Comparison of ENCODE assay signal across 9 mouse cellular contexts in genomic region chr6:134594569-134595442, GRCm38 (mm10). TPM values are rescaled to one million over a fixed set of nuclear protein-coding genes. Genes with fewer than 3 reads are reported as not detected.
A peak's percentile ranks its signal among the peaks of the same experiment; 100 is the strongest.
DNase-seq lines count a peak whose midpoint lies in the region; ATAC-seq and TF ChIP-seq lines count a peak whose summit lies in the region.
"Had no signal": no experiment of that assay in that cellular context is flagged by ENCODE, and none has a peak within 500 bp of the region (broad histone marks: within the 10 kb centered on the region; RNA-seq: fewer than 3 reads in every experiment).

No protein-coding gene starts in this region.

- peak overlapping the region; percentile 10; the same call in 1 of the 2 replicates for H3K4me3 ChIP-seq in kidney, adult 2 months (ENCODE audit: insufficient read depth, low read depth, low read length)
- H3K4me3 ChIP-seq in midbrain, embryonic 16.5 days (ENCODE audit: low read depth, low read length): no peak overlapping the region
- no peak overlapping the region for H3K4me3 ChIP-seq in forebrain, embryonic 12.5 days (replicated peaks)
- H3K4me3 ChIP-seq in hindbrain, embryonic 14.5 days (replicated peaks; ENCODE audit: low read length): no peak overlapping the region
- H3K4me3 ChIP-seq: myocyte had no signal

- no peaks in the 10 kb centered on the region for H3K36me3 ChIP-seq in kidney, adult 2 months (ENCODE audit: control insufficient read depth, insufficient read depth, low read length)
- H3K36me3 ChIP-seq in midbrain, embryonic 16.5 days (ENCODE audit: control insufficient read depth, insufficient read depth, low read length): no peaks in the 10 kb centered on the region
- H3K36me3 ChIP-seq in forebrain, embryonic 12.5 days (replicated peaks): no peaks in the 10 kb centered on the region
- no peaks in the 10 kb centered on the region for H3K36me3 ChIP-seq in hindbrain, embryonic 14.5 days (replicated peaks; ENCODE audit: control insufficient read depth, insufficient read depth)

- no peak for TF ChIP-seq POLR2A in kidney, adult 2 months (IDR thresholded peaks at IDR 0.05; ENCODE audit: low read depth, low read length)

- peaks cover 16% of the 10 kb centered on the region; the same call in 1 of the 2 replicates for H3K4me1 ChIP-seq in kidney, adult 2 months (ENCODE audit: control insufficient read depth, insufficient read depth, low read length)
- no peaks in the 10 kb centered on the region for H3K4me1 ChIP-seq in midbrain, embryonic 16.5 days (ENCODE audit: control insufficient read depth, insufficient read depth, low read length)
- H3K4me1 ChIP-seq in forebrain, embryonic 12.5 days: no peaks in the 10 kb centered on the region
- no peaks in the 10 kb centered on the region for H3K4me1 ChIP-seq in hindbrain, embryonic 14.5 days (replicated peaks; ENCODE audit: control insufficient read depth, insufficient read depth, low read length)

- H3K27ac ChIP-seq in kidney, adult 2 months (ENCODE audit: insufficient read depth, low read depth, low read length): peak overlapping the region; percentile 41; the same call in 1 of the 2 replicates
- no peak overlapping the region for H3K27ac ChIP-seq in midbrain, embryonic 16.5 days (ENCODE audit: low read length)
- no peak overlapping the region for H3K27ac ChIP-seq in forebrain, embryonic 12.5 days
- H3K27ac ChIP-seq in hindbrain, embryonic 14.5 days: no peak overlapping the region

- no peak overlapping the region for H3K9ac ChIP-seq in midbrain, embryonic 16.5 days (ENCODE audit: low read depth, low read length)
- no peak overlapping the region for H3K9ac ChIP-seq in forebrain, embryonic 12.5 days
- H3K9ac ChIP-seq in hindbrain, embryonic 14.5 days: no peak overlapping the region

- no peak for ATAC-seq in midbrain, embryonic 16.5 days
- ATAC-seq in forebrain, embryonic 12.5 days (ENCODE audit: low FRiP score): no peak
- ATAC-seq in hindbrain, embryonic 14.5 days (ENCODE audit: low FRiP score): no peak

- H3K27me3 ChIP-seq in kidney, adult 2 months (replicated peaks; ENCODE audit: control insufficient read depth, insufficient read depth, low read length): no peaks in the 10 kb centered on the region
- H3K27me3 ChIP-seq in midbrain, embryonic 16.5 days (ENCODE audit: control insufficient read depth, insufficient read depth, low read depth, low read length): no peaks in the 10 kb centered on the region
- H3K27me3 ChIP-seq in forebrain, embryonic 12.5 days: no peaks in the 10 kb centered on the region
- no peaks in the 10 kb centered on the region for H3K27me3 ChIP-seq in hindbrain, embryonic 14.5 days (ENCODE audit: control insufficient read depth, insufficient read depth, low read length)

- no peak for TF ChIP-seq CTCF in kidney, adult 2 months (conservative IDR thresholded peaks at IDR 0.05; ENCODE audit: insufficient read depth, insufficient read length, low read depth, low read length)

- no peak overlapping the region for H3K4me2 ChIP-seq in midbrain, embryonic 16.5 days (ENCODE audit: low read length)
- no peak overlapping the region for H3K4me2 ChIP-seq in forebrain, embryonic 12.5 days
- no peak overlapping the region for H3K4me2 ChIP-seq in hindbrain, embryonic 14.5 days (replicated peaks)

- H3K9me3 ChIP-seq in midbrain, embryonic 16.5 days (replicated peaks; ENCODE audit: control insufficient read depth, low read length, poor library complexity, severe bottlenecking): no peaks in the 10 kb centered on the region
- no peaks in the 10 kb centered on the region for H3K9me3 ChIP-seq in forebrain, embryonic 12.5 days
- no peaks in the 10 kb centered on the region for H3K9me3 ChIP-seq in hindbrain, embryonic 14.5 days (ENCODE audit: control insufficient read depth, low read length)

- WGBS in kidney, adult 2 months: 32% methylated on average over 21 of the region's 21 CpGs
- WGBS in midbrain, embryonic 16.5 days: 90% methylated on average over 20 of the region's 21 CpGs
- 91% methylated on average over 21 of the region's 21 CpGs for WGBS in forebrain, embryonic 12.5 days
- 87% methylated on average over 21 of the region's 21 CpGs for WGBS in hindbrain, embryonic 14.5 days

- DNase-seq in ZHBTc4 (ENCODE audit: low read depth, low spot score): peak; percentile 20
- DNase-seq in gastrocnemius, postnatal 10 days: peak; percentile 22
- DNase-seq in kidney, adult 2 months: peak; percentile 93
- peak; percentile 80 for DNase-seq in lung, postnatal 10 days
- DNase-seq in embryo, embryonic 11 days: no peak
- DNase-seq in hindbrain, embryonic 14.5 days (ENCODE audit: low spot score): no peak

RNA-seq across cellular contexts. Expression of gene Lrp6, which starts 28.0 kb away (rescaled TPM):
- 10 to 100 TPM; 47.9 to 54.3 TPM for total RNA-seq in gastrocnemius, postnatal 10 days (2021)
- 39.6 and 46.0 TPM in 2 replicates for polyA plus RNA-seq in kidney, adult 2 months (2012; rRNA removed)
- 14.4 and 16.7 TPM in 2 replicates for polyA plus RNA-seq in midbrain, embryonic 16.5 days (2015; fragmentation: Nextera tagmentation; extraction: Ambion mirVana)
- polyA plus RNA-seq in forebrain, embryonic 12.5 days (2016; fragmentation: Nextera tagmentation; extraction: Ambion mirVana): 32.0 and 33.3 TPM in 2 replicates
- 21.5 and 22.3 TPM in 2 replicates for polyA plus RNA-seq in hindbrain, embryonic 14.5 days (2014; fragmentation: Nextera tagmentation; extraction: Ambion mirVana)

RNA-seq across cellular contexts. Expression of gene Mansc1, which starts 37.5 kb away (rescaled TPM):
- total RNA-seq in gastrocnemius, postnatal 10 days (2021): 1 to 10 TPM; 3.2 to 4.0 TPM
- 8.8 and 9.6 TPM in 2 replicates for polyA plus RNA-seq in kidney, adult 2 months (2012; rRNA removed)
- 1.0 and 1.2 TPM in 2 replicates for polyA plus RNA-seq in midbrain, embryonic 16.5 days (2015; fragmentation: Nextera tagmentation; extraction: Ambion mirVana)
- 1.1 TPM in 2 replicates for polyA plus RNA-seq in forebrain, embryonic 12.5 days (2016; fragmentation: Nextera tagmentation; extraction: Ambion mirVana)
- polyA plus RNA-seq in hindbrain, embryonic 14.5 days (2014; fragmentation: Nextera tagmentation; extraction: Ambion mirVana): 1.3 and 1.5 TPM in 2 replicates
- polyA plus RNA-seq: myocyte had no signal

RNA-seq across cellular contexts. Expression of gene Borcs5, which starts 44.5 kb away (rescaled TPM):
- 10 to 100 TPM; 10.3 to 12.1 TPM for total RNA-seq in gastrocnemius, postnatal 10 days (2021)
- 14.5 and 15.1 TPM in 2 replicates for polyA plus RNA-seq in kidney, adult 2 months (2012; rRNA removed)
- 45.3 and 46.2 TPM in 2 replicates for polyA plus RNA-seq in midbrain, embryonic 16.5 days (2015; fragmentation: Nextera tagmentation; extraction: Ambion mirVana)
- 34.4 and 35.8 TPM in 2 replicates for polyA plus RNA-seq in forebrain, embryonic 12.5 days (2016; fragmentation: Nextera tagmentation; extraction: Ambion mirVana)
- 42.6 and 44.5 TPM in 2 replicates for polyA plus RNA-seq in hindbrain, embryonic 14.5 days (2014; fragmentation: Nextera tagmentation; extraction: Ambion mirVana)

Comparison
In these comparisons a context has a peak if more than half of its experiments do, and no peak if none do; other contexts are left out.
1. DNase-seq: peak in ZHBTc4 (single experiment), gastrocnemius, postnatal 10 days (single experiment), kidney, adult 2 months (single experiment) and lung, postnatal 10 days (single experiment); none in embryo, embryonic 11 days (single experiment) and hindbrain, embryonic 14.5 days (single experiment).